ENCODE assay signal across 8 mouse cellular contexts in the genomic region with DNA sequence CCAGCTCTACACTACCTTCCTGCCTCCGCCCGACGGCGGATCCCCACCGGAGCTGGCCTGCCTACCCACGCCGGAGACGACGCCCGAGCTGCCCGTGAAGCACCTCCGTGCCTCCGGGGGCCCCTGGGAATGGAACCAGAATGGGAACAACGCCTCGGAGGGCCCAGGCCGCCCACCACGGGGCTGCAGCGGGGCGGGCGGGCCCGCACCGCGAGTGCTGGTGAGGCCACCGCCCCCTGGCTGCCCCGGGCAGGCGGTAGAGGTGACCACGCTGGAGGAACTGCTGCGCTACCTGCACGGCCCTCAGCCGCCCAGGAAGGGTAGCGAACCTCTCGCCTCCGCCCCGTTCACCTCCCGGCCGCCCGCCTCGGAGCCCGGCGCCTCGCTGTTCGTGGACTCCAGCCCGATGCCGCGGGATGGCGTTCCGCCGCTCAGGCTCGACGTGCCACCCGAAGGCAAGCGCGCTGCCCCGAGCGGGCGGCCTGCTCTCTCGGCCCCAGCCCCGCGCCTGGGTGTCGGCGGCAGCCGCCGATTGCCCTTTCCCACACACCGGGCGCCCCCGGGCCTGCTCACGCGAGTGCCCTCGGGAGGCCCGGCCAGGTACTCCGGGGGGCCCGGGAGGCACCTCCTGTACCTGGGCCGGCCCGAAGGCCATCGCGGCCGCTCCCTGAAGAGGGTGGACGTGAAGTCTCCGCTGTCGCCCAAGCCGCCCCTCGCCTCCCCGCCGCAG. TPM values are rescaled to one million over a fixed set of nuclear protein-coding genes. Genes with fewer than 3 reads are reported as not detected.
DNase-seq lines count a peak whose midpoint lies in the region; ATAC-seq lines count a peak whose summit lies in the region.

No protein-coding gene starts in this region.

- no peak overlapping the region for H3K9ac ChIP-seq in forebrain, embryonic 16.5 days (replicated peaks; ENCODE audit: low read depth, low read length)

- WGBS in forebrain, embryonic 10.5 days, result 11% methylated on average over 84 of the region's 84 CpGs
- WGBS in forebrain, embryonic 16.5 days, result 16% methylated on average over 74 of the region's 84 CpGs

- peak overlapping the region; percentile 45 for H3K4me3 ChIP-seq in forebrain, embryonic 10.5 days
- no peak overlapping the region for H3K4me3 ChIP-seq in forebrain, embryonic 16.5 days (replicated peaks; ENCODE audit: low read length)

- H3K27me3 ChIP-seq in forebrain, embryonic 10.5 days (ENCODE audit: poor library complexity, severe bottlenecking), result peaks cover 77% of the 10 kb centered on the region
- H3K27me3 ChIP-seq in forebrain, embryonic 16.5 days (replicated peaks; ENCODE audit: control insufficient read depth, insufficient read depth, low read length), result peaks cover 18% of the 10 kb centered on the region

- peaks cover 21% of the 10 kb centered on the region for H3K4me1 ChIP-seq in forebrain, embryonic 10.5 days
- H3K4me1 ChIP-seq in forebrain, embryonic 16.5 days (replicated peaks; ENCODE audit: control insufficient read depth, insufficient read depth, low read length), result peaks cover 13% of the 10 kb centered on the region

- no peak for ATAC-seq in forebrain, embryonic 16.5 days

- peak overlapping the region; percentile 5; the same call in 1 of the 2 replicates for H3K27ac ChIP-seq in forebrain, embryonic 10.5 days
- no peak overlapping the region for H3K27ac ChIP-seq in forebrain, embryonic 16.5 days (ENCODE audit: low read length)

- no peak for DNase-seq in forebrain, embryonic 10.5 days (ENCODE audit: extremely low spot score, low spot score)
- peak; percentile 7 for DNase-seq in thymus, postnatal 14 days
- DNase-seq in thymus, postnatal 25 days, result no peak
- peak; percentile 9 for DNase-seq in liver
- DNase-seq in yolk sac, embryonic 10.5 days (ENCODE audit: low spot score), result no peak
- DNase-seq in left cerebral cortex, adult 18-20 months (ENCODE audit: low spot score in 2 of 2), result no peak
- no peak for DNase-seq in right cerebral cortex, postnatal 36 days (ENCODE audit: low spot score in 2 of 2)

- H3K36me3 ChIP-seq in forebrain, embryonic 10.5 days (replicated peaks), result peaks cover 54% of the 10 kb centered on the region
- H3K36me3 ChIP-seq in forebrain, embryonic 16.5 days (ENCODE audit: control insufficient read depth, insufficient read depth), result peaks cover 27% of the 10 kb centered on the region

- H3K4me2 ChIP-seq in forebrain, embryonic 16.5 days (ENCODE audit: low read length), result no peak overlapping the region

- no peaks in the 10 kb centered on the region for H3K9me3 ChIP-seq in forebrain, embryonic 10.5 days
- no peaks in the 10 kb centered on the region for H3K9me3 ChIP-seq in forebrain, embryonic 16.5 days (ENCODE audit: control insufficient read depth, low read length)

RNA-seq across cellular contexts. Expression of gene Sema6c, which starts 12.4 kb away (rescaled TPM):
- polyA plus RNA-seq in forebrain, embryonic 10.5 days (2016; fragmentation: Nextera tagmentation; extraction: Ambion mirVana), result 3.9 and 4.2 TPM in 2 replicates
- polyA plus RNA-seq in forebrain, embryonic 16.5 days (2015; fragmentation: Nextera tagmentation; extraction: Ambion mirVana), result 21.4 and 22.6 TPM in 2 replicates
- total RNA-seq in left cerebral cortex, adult 18-20 months (2021), result 10 to 100 TPM; 24.4 to 27.0 TPM

RNA-seq across cellular contexts. Expression of gene Tnfaip8l2, which starts 30.5 kb away (rescaled TPM):
- 1.4 and 1.5 TPM in 2 replicates for polyA plus RNA-seq in forebrain, embryonic 10.5 days (2016; fragmentation: Nextera tagmentation; extraction: Ambion mirVana)
- 2.1 and 2.5 TPM in 2 replicates for polyA plus RNA-seq in forebrain, embryonic 16.5 days (2015; fragmentation: Nextera tagmentation; extraction: Ambion mirVana)
- total RNA-seq in left cerebral cortex, adult 18-20 months (2021), result 1 to 10 TPM; 1.5 to 1.6 TPM

RNA-seq across cellular contexts. Expression of gene Lysmd1, which starts 38.8 kb away (rescaled TPM):
- polyA plus RNA-seq in forebrain, embryonic 10.5 days (2016; fragmentation: Nextera tagmentation; extraction: Ambion mirVana), result 12.6 and 13.3 TPM in 2 replicates
- polyA plus RNA-seq in forebrain, embryonic 16.5 days (2015; fragmentation: Nextera tagmentation; extraction: Ambion mirVana), result 41.9 and 46.6 TPM in 2 replicates
- total RNA-seq in left cerebral cortex, adult 18-20 months (2021), result 10 to 100 TPM; 15.8 to 17.1 TPM

RNA-seq across cellular contexts. Expression of gene Scnm1, which starts 38.9 kb away (rescaled TPM):
- polyA plus RNA-seq in forebrain, embryonic 10.5 days (2016; fragmentation: Nextera tagmentation; extraction: Ambion mirVana), result 75.8 and 80.7 TPM in 2 replicates
- polyA plus RNA-seq in forebrain, embryonic 16.5 days (2015; fragmentation: Nextera tagmentation; extraction: Ambion mirVana), result 90.1 and 93.1 TPM in 2 replicates
- 10 to 100 TPM; 45.3 to 47.6 TPM for total RNA-seq in left cerebral cortex, adult 18-20 months (2021)

RNA-seq across cellular contexts. Expression of gene Gabpb2, which starts 45.0 kb away (rescaled TPM):
- polyA plus RNA-seq in forebrain, embryonic 10.5 days (2016; fragmentation: Nextera tagmentation; extraction: Ambion mirVana), result 13.5 and 13.7 TPM in 2 replicates
- 4.2 and 5.6 TPM in 2 replicates for polyA plus RNA-seq in forebrain, embryonic 16.5 days (2015; fragmentation: Nextera tagmentation; extraction: Ambion mirVana)
- 10 to 100 TPM in 1 of 2 experiments, 1 to 10 TPM in 1; 9.6 to 10.4 TPM for total RNA-seq in left cerebral cortex, adult 18-20 months (2021)

Comparison
In these comparisons a context has a peak if more than half of its experiments do, and no peak if none do; other contexts are left out.
1. DNase-seq: peak in thymus, postnatal 14 days (single experiment) and liver (single experiment); none in forebrain, embryonic 10.5 days (single experiment), thymus, postnatal 25 days (single experiment), yolk sac, embryonic 10.5 days (single experiment), left cerebral cortex, adult 18-20 months (0 of 2) and right cerebral cortex, postnatal 36 days (0 of 2).